Mouse (Mus musculus) embryonic facial prominence, embryonic 11.5 days (tissue): ENCODE measurements around the gene Slc17a1. TPM values are rescaled to one million over a fixed set of nuclear protein-coding genes. Genes with fewer than 3 reads are reported as not detected.

Experiments used
- ATAC-seq: fragments of 200-750 bp; cut with Nextera tagmentation; replicated peaks from 2 replicates; pipeline ENCODE4 v1.8.0; 2017; ENCODE audit warnings: low read depth; ENCODE audit not compliant: insufficient number of reproducible peaks, low FRiP score, low TSS enrichment
- DNase-seq: peaks from one replicate; pipeline ENCODE4 v3.0.0-alpha.2; 2015; ENCODE audit warnings: low spot score
- H3K27ac ChIP-seq: fragments of 300-500 bp; sonication (generic); replicated peaks from 2 replicates; pipeline ENCODE4 v1.5.1; 2014; ENCODE audit warnings: mild to moderate bottlenecking, low read depth, low read length, control low read depth
- H3K27me3 ChIP-seq: fragments of 300-500 bp; sonication (generic); 2 replicates; pipeline ENCODE4 v1.6.1; 2014; ENCODE audit warnings: mild to moderate bottlenecking, low read length, moderate library complexity, mixed read lengths; ENCODE audit not compliant: control insufficient read depth, insufficient read depth
- H3K36me3 ChIP-seq: fragments of 300-500 bp; sonication (generic); replicated peaks from 2 replicates; pipeline ENCODE4 v1.6.1; 2014; ENCODE audit warnings: low read depth, mild to moderate bottlenecking, low read length, moderate library complexity, mixed read lengths; ENCODE audit not compliant: control insufficient read depth, insufficient read depth
- H3K4me1 ChIP-seq: fragments of 300-500 bp; sonication (generic); 2 replicates; pipeline ENCODE4 v1.6.1; 2014; ENCODE audit warnings: low read length, mixed read lengths; ENCODE audit not compliant: control insufficient read depth, insufficient read depth
- H3K4me2 ChIP-seq: fragments of 300-500 bp; sonication (generic); 2 replicates; pipeline ENCODE4 v1.6.1; 2014; ENCODE audit warnings: low read depth, mild to moderate bottlenecking, control low read depth, low read length, moderate library complexity
- H3K4me3 ChIP-seq: fragments of 300-500 bp; sonication (generic); 2 replicates; pipeline ENCODE4 v1.5.1; 2014; ENCODE audit warnings: low read depth, low read length, control low read depth
- H3K9ac ChIP-seq: fragments of 300-500 bp; sonication (generic); replicated peaks from 2 replicates; pipeline ENCODE4 v1.6.1; 2014; ENCODE audit warnings: mild to moderate bottlenecking, control low read depth, low read length
- H3K9me3 ChIP-seq: fragments of 300-500 bp; sonication (generic); replicated peaks from 2 replicates; pipeline ENCODE4 v1.6.1; 2016; ENCODE audit warnings: mild to moderate bottlenecking, low read length, inconsistent platforms, mixed read lengths; ENCODE audit not compliant: control insufficient read depth
- WGBS: fragments of 180-500 bp; shearing (Covaris S2); extraction: QIAGEN DNeasy Blood & Tissue Kit; methylation state at CpG from one replicate; pipeline ENCODE4 v1.1.7; 2014; 5-methylcytosine and 5-hydroxymethylcytosine counted together
- polyA plus RNA-seq: library from polyadenylated mRNA; unstranded; fragments of >200 nt; fragmentation: Nextera tagmentation; extraction: Ambion mirVana; gene quantifications from 2 replicates; pipeline ENCODE4 v1.2.1, GENCODE M21; 2014

Slc17a1 gene
- polyA plus RNA-seq, 1 experiment from 2014 or later: not detected

DNA sequence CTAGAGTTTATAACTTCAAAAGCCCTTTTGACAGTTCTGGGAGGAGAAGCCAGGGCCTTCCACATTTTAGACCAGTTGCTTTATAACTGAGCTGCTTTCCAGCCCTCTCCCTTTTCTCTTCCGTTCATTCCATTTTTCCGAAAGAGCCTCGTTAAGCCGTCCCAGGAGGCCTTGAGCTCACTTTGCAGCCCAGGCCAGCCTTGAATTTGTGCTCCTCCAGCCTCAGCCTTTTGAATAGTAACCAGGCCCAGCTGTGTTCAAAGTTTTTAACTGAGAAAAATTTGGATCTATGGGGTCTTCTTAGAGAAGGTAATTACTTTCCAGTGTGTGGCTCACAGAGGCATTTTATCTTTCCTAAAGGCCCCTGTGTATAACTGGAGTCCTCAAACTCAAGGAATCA is 21.7 kb upstream of the Slc17a1 start:
- H3K4me1 ChIP-seq: no peaks in the 10 kb centered on the region
- no peak overlapping the region for H3K9ac ChIP-seq
- H3K27me3 ChIP-seq: no peaks in the 10 kb centered on the region
- 49% methylated on average over 4 of the region's 4 CpGs for WGBS
- H3K4me3 ChIP-seq: no peak overlapping the region
- ATAC-seq: no peak
- H3K27ac ChIP-seq: no peak overlapping the region
- no peak overlapping the region for H3K4me2 ChIP-seq
- DNase-seq: peak; percentile 14
- no peaks in the 10 kb centered on the region for H3K9me3 ChIP-seq
- no peaks in the 10 kb centered on the region for H3K36me3 ChIP-seq

DNA sequence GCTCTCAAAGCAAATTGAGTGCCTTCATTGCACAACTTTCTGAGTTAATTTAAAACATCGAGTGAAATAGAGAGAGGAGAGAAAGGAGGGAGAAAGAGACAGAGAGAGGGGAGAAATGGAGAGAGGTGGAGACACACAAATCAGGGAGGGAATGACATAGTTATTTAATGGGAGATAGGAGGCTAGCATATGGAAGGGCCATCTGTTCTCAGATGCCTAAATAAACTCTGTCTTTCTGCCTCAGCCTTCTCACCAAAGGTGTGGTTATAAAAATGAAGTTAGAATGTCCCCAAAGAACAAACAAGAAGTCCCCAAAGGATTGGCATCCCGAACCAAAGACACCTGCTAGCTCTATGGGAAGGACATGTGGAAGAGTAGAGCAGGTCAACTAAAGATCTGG is 18.3 kb upstream of the Slc17a1 start:
- H3K4me2 ChIP-seq: no peak overlapping the region
- H3K4me1 ChIP-seq: no peaks in the 10 kb centered on the region
- no peak overlapping the region for H3K9ac ChIP-seq
- no peaks in the 10 kb centered on the region for H3K36me3 ChIP-seq
- no peak for ATAC-seq
- no peak for DNase-seq
- H3K27ac ChIP-seq: no peak overlapping the region
- no peak overlapping the region for H3K4me3 ChIP-seq
- H3K9me3 ChIP-seq: no peaks in the 10 kb centered on the region
- H3K27me3 ChIP-seq: no peaks in the 10 kb centered on the region
- WGBS: 74% methylated on average over 2 of the region's 2 CpGs

DNA sequence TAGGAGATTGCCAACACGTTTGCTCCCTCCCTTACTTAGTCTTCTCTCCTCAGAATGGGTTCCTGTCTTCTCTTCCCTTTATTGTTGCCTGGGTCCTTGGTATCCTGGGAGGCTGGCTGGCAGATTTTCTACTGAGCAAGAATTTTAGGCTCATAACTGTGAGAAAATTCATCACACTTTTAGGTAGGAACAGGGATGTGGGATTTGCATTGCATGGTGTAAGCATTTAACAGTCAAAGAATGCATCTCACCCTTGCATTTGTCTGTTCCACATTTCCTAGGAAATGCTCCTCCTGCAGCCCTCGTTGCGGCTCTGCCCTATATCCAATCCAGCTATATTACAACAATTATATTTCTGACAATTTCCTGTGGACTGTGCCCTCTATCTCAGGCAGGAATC is 11.1 kb upstream of the Slc17a1 start:
- no peak for DNase-seq
- no peaks in the 10 kb centered on the region for H3K27me3 ChIP-seq
- no peak for ATAC-seq
- H3K27ac ChIP-seq: no peak overlapping the region
- no peaks in the 10 kb centered on the region for H3K9me3 ChIP-seq
- H3K4me3 ChIP-seq: no peak overlapping the region
- no peak overlapping the region for H3K4me2 ChIP-seq
- no peaks in the 10 kb centered on the region for H3K4me1 ChIP-seq
- H3K9ac ChIP-seq: no peak overlapping the region
- H3K36me3 ChIP-seq: no peaks in the 10 kb centered on the region
- 52% methylated on average over 3 of the region's 3 CpGs for WGBS

DNA sequence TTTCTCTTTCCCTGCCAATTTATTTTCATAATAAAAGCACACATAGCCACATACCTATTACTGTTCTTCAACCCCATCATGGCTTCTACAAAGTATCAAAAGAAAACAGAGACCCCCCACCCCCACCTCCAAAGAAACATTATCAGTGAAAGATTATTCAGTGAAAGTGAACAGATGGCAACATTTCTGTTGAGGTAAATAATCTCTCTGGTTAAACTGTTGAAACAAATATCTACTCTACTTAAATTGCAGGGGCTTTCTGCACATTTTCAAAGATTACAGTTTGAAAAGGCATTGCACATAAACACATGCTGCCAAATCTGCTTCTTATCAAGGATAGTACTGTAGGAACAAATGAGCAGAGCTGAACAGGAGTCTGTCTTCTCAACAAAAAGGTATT is 5.7 kb upstream of the Slc17a1 start:
- ATAC-seq: no peak
- Histone ChIP-seq H3K4me3 (no peak overlapping the region), H3K4me2 (no peak overlapping the region), H3K9ac (no peak overlapping the region), H3K27ac (no peak overlapping the region), H3K9me3 (no peaks in the 10 kb centered on the region), H3K4me1 (no peaks in the 10 kb centered on the region), H3K27me3 (no peaks in the 10 kb centered on the region), H3K36me3 (no peaks in the 10 kb centered on the region)
- DNase-seq: no peak

DNA sequence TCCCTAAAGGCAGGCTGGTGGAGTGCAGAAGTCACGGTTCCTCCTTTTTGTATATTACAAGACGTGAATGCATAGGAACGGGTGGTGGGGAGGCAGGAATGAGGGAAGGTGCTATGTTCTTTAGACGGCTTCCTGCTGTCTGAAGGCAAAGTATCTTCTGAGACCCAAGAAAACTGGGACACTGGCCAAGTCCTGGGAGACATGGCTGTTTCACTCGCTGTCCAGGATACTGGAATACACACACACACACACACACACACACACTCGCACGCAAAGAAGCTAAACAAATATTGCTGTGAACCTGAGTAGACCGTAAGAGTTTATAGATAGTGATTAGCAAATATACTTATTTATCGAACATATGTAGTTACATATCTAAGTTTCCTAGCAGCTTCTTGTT is 2.8 kb upstream of the Slc17a1 start:
- H3K9me3 ChIP-seq: no peaks in the 10 kb centered on the region
- no peaks in the 10 kb centered on the region for H3K4me1 ChIP-seq
- no peak overlapping the region for H3K27ac ChIP-seq
- no peaks in the 10 kb centered on the region for H3K36me3 ChIP-seq
- H3K4me3 ChIP-seq: no peak overlapping the region
- H3K9ac ChIP-seq: no peak overlapping the region
- 87% methylated on average over 9 of the region's 9 CpGs for WGBS
- H3K27me3 ChIP-seq: no peaks in the 10 kb centered on the region
- ATAC-seq (no peak), DNase-seq (no peak)
- H3K4me2 ChIP-seq: no peak overlapping the region

DNA sequence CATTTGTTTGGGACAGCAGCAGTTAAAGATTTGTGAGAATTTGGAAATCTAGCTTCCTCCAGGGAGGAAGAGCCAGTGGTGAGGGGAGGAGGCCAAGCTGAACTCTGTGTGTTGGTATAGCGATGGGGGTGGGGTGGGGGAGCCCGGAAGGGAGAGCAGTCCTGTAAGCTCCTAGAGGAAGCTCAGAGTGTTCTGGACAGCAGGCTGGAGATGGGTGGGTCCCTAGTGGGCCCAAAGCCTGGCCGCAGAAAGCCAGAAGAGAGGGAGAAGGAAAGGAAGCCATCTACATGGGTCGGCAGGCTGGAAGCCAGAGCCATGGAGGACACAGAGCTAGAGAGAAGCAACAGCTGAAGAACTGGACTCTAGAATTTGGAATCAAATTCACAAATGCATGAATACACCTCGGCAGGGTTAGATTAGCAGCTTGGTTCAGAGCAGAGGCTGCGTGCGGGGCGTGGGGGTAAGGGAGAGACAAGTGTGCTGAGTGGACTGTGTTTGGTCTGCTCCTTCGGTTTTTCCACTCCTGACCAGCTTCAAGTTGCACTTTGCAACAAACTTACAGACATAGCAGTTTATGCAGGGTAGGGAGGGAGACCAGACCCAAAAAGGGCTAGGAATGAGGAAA is 1.4 kb upstream of the Slc17a1 start:
- Histone ChIP-seq H3K27me3 (no peaks in the 10 kb centered on the region), H3K4me3 (no peak overlapping the region), H3K36me3 (no peaks in the 10 kb centered on the region), H3K4me1 (no peaks in the 10 kb centered on the region), H3K9ac (no peak overlapping the region), H3K27ac (no peak overlapping the region), H3K4me2 (no peak overlapping the region), H3K9me3 (no peaks in the 10 kb centered on the region)
- 68% methylated on average over 9 of the region's 9 CpGs for WGBS
- ATAC-seq (no peak), DNase-seq (no peak)

DNA sequence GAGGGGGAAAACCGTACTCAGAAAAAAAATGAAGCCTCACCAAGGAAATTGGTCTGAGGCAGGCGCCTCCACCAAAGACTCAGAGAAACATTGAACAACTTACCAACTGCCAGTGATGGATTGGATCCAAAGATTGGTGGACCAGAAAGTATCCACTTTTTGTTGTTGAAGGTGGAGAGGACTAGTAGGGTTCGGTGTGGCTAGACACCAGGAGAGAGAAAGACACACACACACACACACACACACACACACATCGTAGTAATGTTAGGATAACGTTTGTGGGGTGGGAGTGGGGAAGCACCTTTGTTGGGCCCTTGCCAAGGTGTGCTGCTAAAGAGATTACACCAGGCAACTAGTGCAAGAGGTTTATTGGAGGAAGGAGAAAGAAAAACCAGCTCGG is 550 bp upstream of the Slc17a1 start:
- 88% methylated on average over 6 of the region's 6 CpGs for WGBS
- no peak for DNase-seq

DNA sequence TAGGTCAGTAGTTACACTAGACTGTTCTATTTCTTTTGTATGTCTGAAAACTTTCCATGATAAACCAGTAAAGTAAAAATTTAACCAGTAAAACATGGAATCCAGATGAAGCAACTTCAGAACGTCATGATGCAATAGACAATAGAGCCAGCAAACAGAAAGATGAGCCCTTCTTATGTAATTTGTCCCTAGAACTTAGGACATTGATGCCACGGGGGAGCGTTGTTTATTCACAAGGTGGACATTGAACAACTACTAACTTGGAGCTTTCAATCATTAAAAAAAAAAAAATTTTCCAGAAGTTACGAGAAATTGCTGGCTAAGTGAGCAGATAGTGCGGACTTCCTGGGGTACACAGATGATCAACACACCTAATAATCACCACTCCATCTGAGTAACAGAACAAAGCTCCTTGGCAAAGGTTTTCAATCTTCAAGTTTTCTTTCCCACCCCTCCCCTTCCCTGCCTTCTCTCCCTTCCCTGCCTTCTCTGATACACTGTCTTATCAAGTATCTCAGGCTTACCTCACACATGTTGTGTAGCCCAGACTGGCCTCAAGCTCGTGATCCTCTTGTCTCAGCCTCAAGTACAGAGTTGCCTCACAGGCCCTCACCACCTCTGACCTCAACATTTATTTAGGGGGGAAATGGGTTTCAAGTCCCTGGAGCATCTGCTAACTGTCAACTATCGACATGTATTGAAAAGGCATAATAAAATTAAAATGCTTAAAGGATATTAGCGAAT is 1.4 kb downstream of the Slc17a1 start:
- H3K4me2 ChIP-seq: no peak overlapping the region
- no peak overlapping the region for H3K4me3 ChIP-seq
- no peaks in the 10 kb centered on the region for H3K36me3 ChIP-seq
- no peak overlapping the region for H3K27ac ChIP-seq
- H3K27me3 ChIP-seq: no peaks in the 10 kb centered on the region
- DNase-seq: no peak
- no peak for ATAC-seq
- no peak overlapping the region for H3K9ac ChIP-seq
- H3K9me3 ChIP-seq: no peaks in the 10 kb centered on the region
- WGBS: 85% methylated on average over 8 of the region's 8 CpGs
- H3K4me1 ChIP-seq: no peaks in the 10 kb centered on the region

More for the DNA sequence above, 550 bp upstream of the Slc17a1 start:
- H3K4me3 ChIP-seq: no peak overlapping the region
- no peaks in the 10 kb centered on the region for H3K27me3 ChIP-seq
- no peaks in the 10 kb centered on the region for H3K36me3 ChIP-seq
- no peaks in the 10 kb centered on the region for H3K4me1 ChIP-seq
- H3K27ac ChIP-seq: no peak overlapping the region
- ATAC-seq: no peak
- H3K4me2 ChIP-seq: no peak overlapping the region
- H3K9ac ChIP-seq: no peak overlapping the region
- no peaks in the 10 kb centered on the region for H3K9me3 ChIP-seq
